Comparison of ENCODE assay signal across 30 mouse cellular contexts in genomic region chr9:113971615-113972014, GRCm38 (mm10). TPM values are rescaled to one million over a fixed set of nuclear protein-coding genes. Genes with fewer than 3 reads are reported as not detected.
DNase-seq lines count a peak whose midpoint lies in the region; ATAC-seq and TF ChIP-seq lines count a peak whose summit lies in the region.
"Had no signal": no experiment of that assay in that cellular context is flagged by ENCODE, and none has a peak within 500 bp of the region (broad histone marks: within the 10 kb centered on the region; RNA-seq: fewer than 3 reads in every experiment).

No protein-coding gene starts in this region.

- 64% methylated on average over 8 of the region's 8 CpGs for WGBS in intestine, embryonic 14.5 days
- 70% methylated on average over 8 of the region's 8 CpGs for WGBS in intestine, embryonic 15.5 days
- 69% methylated on average over 8 of the region's 8 CpGs for WGBS in liver, embryonic 15.5 days (ENCODE audit: insufficient replicate concordance)

- no peak overlapping the region for H3K9ac ChIP-seq in intestine, embryonic 14.5 days (ENCODE audit: low read length)
- H3K9ac ChIP-seq in intestine, embryonic 15.5 days = no peak overlapping the region
- H3K9ac ChIP-seq in CH12.LX (ENCODE audit: insufficient read depth, low read depth) = no peak overlapping the region
- peak overlapping the region; percentile 11; the same call in 1 of the 2 replicates for H3K9ac ChIP-seq in liver, embryonic 15.5 days
- H3K9ac ChIP-seq: forebrain, embryonic 13.5 days; heart, embryonic 15.5 days; kidney, embryonic 15.5 days; limb, embryonic 13.5 days; midbrain, embryonic 15.5 days; neural tube, embryonic 12.5 days had no signal

- TF ChIP-seq CTCF in CH12.LX (conservative IDR thresholded peaks at IDR 0.05 in 1 of 2, IDR thresholded peaks at IDR 0.05 in 1 of 2; ENCODE audit: low read depth in 2 of 2, low read length in 2 of 2) = no peak

- peaks cover 90% of the 10 kb centered on the region for H3K36me3 ChIP-seq in intestine, embryonic 14.5 days (ENCODE audit: control insufficient read depth, insufficient read depth, low read length)
- H3K36me3 ChIP-seq in intestine, embryonic 15.5 days = peaks cover 31% of the 10 kb centered on the region
- peaks cover 77 to 95% of the 10 kb centered on the region in 2 experiments for H3K36me3 ChIP-seq in CH12.LX (replicated peaks in 1 of 2; ENCODE audit: control insufficient read depth in 1 of 2, insufficient read depth in 1 of 2, low read length in 1 of 2)
- H3K36me3 ChIP-seq in liver, embryonic 15.5 days (replicated peaks) = peaks cover 92% of the 10 kb centered on the region

- DNase-seq in intestine, embryonic 14.5 days (ENCODE audit: low spot score) = peak; percentile 44
- DNase-seq in 416B (ENCODE audit: low read depth) (peak; percentile 24), CH12.LX (ENCODE audit: extremely low read depth) (peak; percentile 60)
- no peak for DNase-seq in neural tube, embryonic 10.5 days (ENCODE audit: extremely low spot score, low spot score)
- no peak for DNase-seq in kidney, adult 11 months
- DNase-seq: adrenal gland, postnatal 25 days; cerebellum, adult 8-10 months; embryo, embryonic 11 days; gastrocnemius, postnatal 10 days; kidney, adult 18-20 months; kidney, postnatal 36 days; lung, adult 2 months; lung, postnatal 10 days; right cerebral cortex, postnatal 4 days; thymus, adult 18-20 months; thymus, postnatal 25 days had no signal

- H3K27ac ChIP-seq in intestine, embryonic 14.5 days (ENCODE audit: low read depth) = no peak overlapping the region
- no peak overlapping the region for H3K27ac ChIP-seq in intestine, embryonic 15.5 days
- no peak overlapping the region for H3K27ac ChIP-seq in CH12.LX (ENCODE audit: insufficient read depth, low read depth)
- H3K27ac ChIP-seq in liver, embryonic 15.5 days (replicated peaks) = 0 out of 2 replicates have a peak overlapping the region, but pooled peaks have one; percentile 96
- H3K27ac ChIP-seq: forebrain, embryonic 13.5 days; heart, embryonic 15.5 days; kidney, embryonic 15.5 days; layer of hippocampus, adult 2 months; left cerebral cortex, adult 2 months; limb, embryonic 13.5 days; macrophage; midbrain, embryonic 10.5 days; midbrain, embryonic 15.5 days; neural tube, embryonic 12.5 days; stomach, postnatal 0 days had no signal

- no peak for TF ChIP-seq POLR2A in CH12.LX (IDR thresholded peaks at IDR 0.05; ENCODE audit: low read depth, low read length)

- no peak for ATAC-seq in intestine, embryonic 14.5 days (replicated peaks; ENCODE audit: low FRiP score, low TSS enrichment, low read depth)
- ATAC-seq in intestine, embryonic 15.5 days = no peak
- no peak for ATAC-seq in liver, embryonic 15.5 days (ENCODE audit: insufficient read depth)
- ATAC-seq: forebrain, embryonic 13.5 days; midbrain, embryonic 15.5 days; Patski had no signal

- no peaks in the 10 kb centered on the region for H3K27me3 ChIP-seq in intestine, embryonic 14.5 days (replicated peaks; ENCODE audit: control insufficient read depth, insufficient read depth, low read length)
- H3K27me3 ChIP-seq in intestine, embryonic 15.5 days (replicated peaks) = no peaks in the 10 kb centered on the region
- H3K27me3 ChIP-seq in CH12.LX (replicated peaks) = no peaks in the 10 kb centered on the region
- no peaks in the 10 kb centered on the region for H3K27me3 ChIP-seq in liver, embryonic 15.5 days
- H3K27me3 ChIP-seq: forebrain, embryonic 13.5 days; heart, embryonic 15.5 days; kidney, embryonic 15.5 days; limb, embryonic 13.5 days; midbrain, embryonic 15.5 days; neural tube, embryonic 12.5 days; Patski had no signal

- H3K4me2 ChIP-seq in intestine, embryonic 14.5 days (ENCODE audit: low read length) = no peak overlapping the region
- H3K4me2 ChIP-seq in intestine, embryonic 15.5 days (replicated peaks) = no peak overlapping the region
- H3K4me2 ChIP-seq in CH12.LX (ENCODE audit: insufficient read depth, low read depth, poor library complexity, severe bottlenecking) = no peak overlapping the region
- peak overlapping the region; percentile 64 for H3K4me2 ChIP-seq in liver, embryonic 15.5 days
- H3K4me2 ChIP-seq: forebrain, embryonic 13.5 days; heart, embryonic 15.5 days; kidney, embryonic 15.5 days; limb, embryonic 13.5 days; midbrain, embryonic 15.5 days; neural tube, embryonic 12.5 days had no signal

- no peak for TF ChIP-seq RAD21 in CH12.LX (IDR thresholded peaks at IDR 0.05; ENCODE audit: low read depth, low read length)

- TF ChIP-seq EP300 in CH12.LX (IDR thresholded peaks at IDR 0.05; ENCODE audit: low read length) = no peak

- dilution Hi-C loops in CH12.LX (cut with MboI; ENCODE audit: extremely low pct_ligation_motif_present, extremely low pct_unique_long_range_greater_than_20kb, low sequenced_read_pairs) = no loop called here

- in situ Hi-C loops in CH12.LX (cut with MboI; ENCODE audit: low pct_ligation_motif_present, low pct_unique_long_range_greater_than_20kb, low sequenced_read_pairs) = no loop called here

- no peaks in the 10 kb centered on the region for H3K4me1 ChIP-seq in intestine, embryonic 14.5 days (replicated peaks; ENCODE audit: control insufficient read depth, insufficient read depth, low read length)
- H3K4me1 ChIP-seq in intestine, embryonic 15.5 days (replicated peaks) = no peaks in the 10 kb centered on the region
- peaks cover 2 to 6% of the 10 kb centered on the region in 2 experiments; a peak in 2 of 4 replicates for H3K4me1 ChIP-seq in CH12.LX (ENCODE audit: control insufficient read depth in 1 of 2, insufficient read depth in 2 of 2)
- H3K4me1 ChIP-seq in liver, embryonic 15.5 days (replicated peaks) = peaks cover 48% of the 10 kb centered on the region
- H3K4me1 ChIP-seq: forebrain, embryonic 13.5 days; heart, embryonic 15.5 days; kidney, embryonic 15.5 days; limb, embryonic 13.5 days; midbrain, embryonic 10.5 days; midbrain, embryonic 15.5 days; neural tube, embryonic 12.5 days had no signal

- no peaks in the 10 kb centered on the region for H3K9me3 ChIP-seq in intestine, embryonic 14.5 days (ENCODE audit: control insufficient read depth, low read length)
- no peaks in the 10 kb centered on the region for H3K9me3 ChIP-seq in intestine, embryonic 15.5 days
- H3K9me3 ChIP-seq in CH12.LX (replicated peaks; ENCODE audit: low read length) = no peaks in the 10 kb centered on the region
- no peaks in the 10 kb centered on the region for H3K9me3 ChIP-seq in liver, embryonic 15.5 days (replicated peaks)
- H3K9me3 ChIP-seq: forebrain, embryonic 13.5 days; heart, embryonic 15.5 days; kidney, embryonic 15.5 days; limb, embryonic 13.5 days; midbrain, embryonic 10.5 days; midbrain, embryonic 15.5 days; neural tube, embryonic 12.5 days had no signal

- no peak overlapping the region for H3K4me3 ChIP-seq in intestine, embryonic 14.5 days (ENCODE audit: low read depth, low read length)
- no peak overlapping the region for H3K4me3 ChIP-seq in intestine, embryonic 15.5 days (replicated peaks)
- no peak overlapping the region for H3K4me3 ChIP-seq in CH12.LX (replicated peaks in 1 of 3; ENCODE audit: low read depth in 2 of 3, low read length in 2 of 3, poor library complexity in 1 of 3)
- H3K4me3 ChIP-seq in liver, embryonic 15.5 days (replicated peaks) = peak overlapping the region; percentile 66
- H3K4me3 ChIP-seq: forebrain, embryonic 13.5 days; heart, embryonic 15.5 days; kidney, embryonic 15.5 days; layer of hippocampus, adult 2 months; left cerebral cortex, adult 2 months; limb, embryonic 13.5 days; midbrain, embryonic 10.5 days; midbrain, embryonic 15.5 days; neural tube, embryonic 12.5 days had no signal

- no peaks in the 10 kb centered on the region for H3K79me2 ChIP-seq in CH12.LX (replicated peaks; ENCODE audit: control insufficient read depth, extremely low read depth, insufficient read depth, poor library complexity, severe bottlenecking)

TF ChIP-seq in CH12.LX, 34 proteins besides CTCF, POLR2A, EP300 and RAD21:
- TF ChIP-seq MAZ (IDR thresholded peaks at IDR 0.05; ENCODE audit: low read depth, low read length) (no peak), HCFC1 (IDR thresholded peaks at IDR 0.05; ENCODE audit: low read depth, low read length) (no peak), IRF4 (IDR thresholded peaks at IDR 0.05; ENCODE audit: low read depth, low read length) (0 out of 2 replicates have a peak, but pooled peaks have one; percentile 45), BHLHE40 (IDR thresholded peaks at IDR 0.05; ENCODE audit: low read depth, low read length) (peak; percentile 42; the same call in 1 of the 2 replicates), POLR2AphosphoS2 (IDR thresholded peaks at IDR 0.05; ENCODE audit: low read depth, low read length) (no peak), ETS1 (conservative IDR thresholded peaks at IDR 0.05; ENCODE audit: low read depth, low read length) (0 out of 2 replicates have a peak, but pooled peaks have one; percentile 29)

RNA-seq across cellular contexts. Expression of gene Ubp1, which starts 40.9 kb away (rescaled TPM):
- polyA plus RNA-seq in intestine, embryonic 14.5 days (2014; fragmentation: Nextera tagmentation; extraction: Ambion mirVana) = 42.1 and 44.6 TPM in 2 replicates
- 29.3 and 29.5 TPM in 2 replicates for polyA plus RNA-seq in intestine, embryonic 15.5 days (2015; fragmentation: Nextera tagmentation; extraction: Ambion mirVana)
- total RNA-seq in CH12.LX (2012; rRNA removed) = 42.0 and 43.9 TPM in 2 replicates
- 51.1 and 62.0 TPM in 2 replicates for total RNA-seq in CH12.LX (2014; rRNA removed)
- polyA plus RNA-seq in CH12.LX (2012; ENCODE audit: insufficient read length, low read depth) = 73.0 and 73.4 TPM in 2 replicates
- polyA plus RNA-seq in liver, embryonic 15.5 days (2015; fragmentation: Nextera tagmentation; extraction: Ambion mirVana) = 49.8 and 51.8 TPM in 2 replicates

Comparison
In these comparisons a context has a peak if more than half of its experiments do, and no peak if none do; other contexts are left out.
1. DNase-seq: peak in intestine, embryonic 14.5 days (single experiment), 416B (single experiment) and CH12.LX (single experiment); none in neural tube, embryonic 10.5 days (single experiment) and kidney, adult 11 months (single experiment).